Mouse (Mus musculus): ENCODE results near the gene Dennd4c. TPM values are rescaled to one million over a fixed set of nuclear protein-coding genes. Genes with fewer than 3 reads are reported as not detected.

The Dennd4c gene
- polyA plus RNA-seq, 1 experiment from 2014 or later = 3.6 TPM

DNA sequence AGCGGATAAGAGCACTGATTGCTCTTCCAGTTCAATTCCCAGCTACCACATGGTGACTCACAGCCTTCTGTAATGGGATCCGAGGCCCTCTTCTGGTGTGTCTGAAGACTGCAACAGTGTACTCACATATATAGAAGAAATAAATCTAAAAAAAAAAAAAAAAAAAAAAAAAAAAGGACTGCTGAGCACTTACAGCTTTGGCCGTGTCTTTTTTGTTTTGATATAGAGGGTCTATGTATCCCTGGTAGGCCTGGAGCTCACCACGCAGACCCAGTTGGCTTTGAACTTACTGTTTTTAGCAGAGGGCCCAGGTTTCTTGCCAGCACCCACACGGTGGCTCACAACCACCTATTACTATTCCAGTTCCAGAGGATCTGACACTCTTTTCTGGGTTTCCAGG, 115.7 kb downstream of the Dennd4c start:
- Histone ChIP-seq H3K4me3 (no peak overlapping the region), H3K36me3 (replicated peaks) (no peaks in the 10 kb centered on the region), H3K27me3 (replicated peaks) (no peaks in the 10 kb centered on the region), H3K4me1 (no peaks in the 10 kb centered on the region), H3K9ac (no peak overlapping the region), H3K4me2 (no peak overlapping the region), H3K9me3 (no peaks in the 10 kb centered on the region), H3K27ac (no peak overlapping the region)
- no peak for ATAC-seq (replicated peaks)
- WGBS = 86% methylated on average over 5 of the region's 5 CpGs

DNA sequence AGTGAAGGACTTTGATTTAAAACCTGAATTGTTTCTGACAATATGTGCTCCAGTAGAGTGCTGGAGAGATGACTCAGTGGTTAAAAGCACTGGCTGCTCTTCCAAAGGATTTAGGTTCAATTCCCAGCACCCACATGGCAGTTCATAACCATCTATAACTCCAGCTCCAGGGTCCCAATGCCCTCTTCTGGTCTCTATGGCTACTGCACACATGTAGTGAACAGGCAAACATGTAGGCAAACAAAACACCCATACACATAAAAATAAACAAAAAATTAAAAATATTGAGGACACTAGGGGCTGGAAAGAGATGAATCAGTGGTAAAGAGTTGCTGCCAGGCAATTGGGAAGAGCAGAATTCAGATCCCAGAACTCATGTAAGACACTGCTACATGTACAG, 123.6 kb downstream of the Dennd4c start:
- H3K36me3 ChIP-seq (replicated peaks) = no peaks in the 10 kb centered on the region
- peaks cover 14% of the 10 kb centered on the region for H3K4me1 ChIP-seq
- no peak overlapping the region for H3K4me3 ChIP-seq
- no peak overlapping the region for H3K27ac ChIP-seq
- H3K9ac ChIP-seq = no peak overlapping the region
- H3K9me3 ChIP-seq = no peaks in the 10 kb centered on the region
- H3K27me3 ChIP-seq (replicated peaks) = no peaks in the 10 kb centered on the region; the same call in 1 of the 2 replicates
- no peak overlapping the region for H3K4me2 ChIP-seq
- no peak for ATAC-seq (replicated peaks)

DNA sequence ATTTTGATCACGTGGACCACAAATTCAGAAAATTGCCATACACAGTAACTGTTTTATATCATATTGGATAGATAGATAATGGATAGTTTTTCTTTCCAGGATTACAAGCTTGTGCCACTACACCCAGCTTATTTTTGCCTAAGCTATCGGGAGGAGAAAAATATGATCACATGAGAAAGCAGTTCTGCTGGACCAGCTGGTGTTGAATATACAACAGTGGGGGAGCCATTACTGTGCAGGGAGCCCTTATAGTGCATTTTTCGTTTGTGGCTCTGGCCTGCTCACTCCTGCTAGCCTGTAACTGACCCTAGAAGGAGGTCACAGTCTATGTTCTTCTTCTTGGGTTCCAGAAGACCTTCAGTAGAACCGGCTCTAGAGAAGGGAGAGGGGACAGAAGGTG, 124.7 kb downstream of the Dennd4c start:
- peaks cover 14% of the 10 kb centered on the region for H3K4me1 ChIP-seq
- no peaks in the 10 kb centered on the region; the same call in 1 of the 2 replicates for H3K27me3 ChIP-seq (replicated peaks)
- WGBS = 57% methylated on average over 4 of the region's 4 CpGs
- no peak overlapping the region for H3K4me3 ChIP-seq
- no peak overlapping the region for H3K9ac ChIP-seq
- ATAC-seq (replicated peaks) = no peak
- H3K27ac ChIP-seq = no peak overlapping the region
- no peaks in the 10 kb centered on the region for H3K9me3 ChIP-seq
- H3K4me2 ChIP-seq = no peak overlapping the region
- no peaks in the 10 kb centered on the region for H3K36me3 ChIP-seq (replicated peaks)

DNA sequence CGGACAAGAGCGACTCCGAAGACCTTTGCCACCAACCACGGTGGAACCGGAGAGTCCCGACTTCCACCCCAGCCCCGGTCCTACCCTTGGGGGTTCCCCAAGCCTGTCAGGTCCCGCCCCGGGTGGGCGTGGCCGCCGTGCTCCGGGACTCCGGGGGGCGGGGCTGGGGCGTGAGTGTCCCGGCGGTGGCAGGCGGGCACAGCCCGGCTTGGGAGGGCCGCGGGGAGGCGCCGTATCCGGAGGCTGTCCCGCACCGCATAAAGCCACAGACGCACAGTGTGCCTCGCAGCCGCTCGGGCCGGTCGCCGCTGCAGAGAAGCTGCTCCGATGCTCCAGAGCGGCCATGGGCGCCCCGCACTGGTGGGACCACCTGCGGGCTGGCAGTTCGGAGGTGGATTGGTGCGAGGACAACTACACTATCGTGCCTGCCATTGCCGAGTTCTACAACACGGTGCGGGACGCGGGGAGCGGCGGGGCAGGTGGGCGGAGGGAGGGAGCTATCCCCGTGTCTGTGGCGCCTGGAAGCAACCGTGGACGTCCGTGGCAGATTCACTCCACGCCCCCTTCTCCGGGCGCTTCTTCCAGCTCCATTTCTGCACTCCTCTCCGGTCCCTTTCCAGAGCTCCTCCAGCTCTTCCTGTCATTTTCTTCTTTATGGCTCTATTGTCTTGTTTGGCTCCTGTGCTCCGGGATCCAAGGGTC, 125.9 kb downstream of the Dennd4c start, which contains the start of gene Acer2:
TSS of gene Acer2 (plus strand) at position 251 of the 702 bp plus-strand sequence.
- Histone ChIP-seq H3K9ac (peak within 1 kb of the TSS; percentile 74), H3K27me3 (replicated peaks) (no peaks in the 10 kb centered on the region; the same call in 1 of the 2 replicates), H3K36me3 (replicated peaks) (no peaks in the 10 kb centered on the region), H3K27ac (peak within 1 kb of the TSS; percentile 67), H3K4me2 (peak within 1 kb of the TSS; percentile 93), H3K9me3 (no peaks in the 10 kb centered on the region), H3K4me3 (peak within 1 kb of the TSS; percentile 81), H3K4me1 (peaks cover 14% of the 10 kb centered on the region)
- ATAC-seq (replicated peaks) = peak; percentile 95
- WGBS = under 1% methylated on average over 58 of the region's 60 CpGs

DNA sequence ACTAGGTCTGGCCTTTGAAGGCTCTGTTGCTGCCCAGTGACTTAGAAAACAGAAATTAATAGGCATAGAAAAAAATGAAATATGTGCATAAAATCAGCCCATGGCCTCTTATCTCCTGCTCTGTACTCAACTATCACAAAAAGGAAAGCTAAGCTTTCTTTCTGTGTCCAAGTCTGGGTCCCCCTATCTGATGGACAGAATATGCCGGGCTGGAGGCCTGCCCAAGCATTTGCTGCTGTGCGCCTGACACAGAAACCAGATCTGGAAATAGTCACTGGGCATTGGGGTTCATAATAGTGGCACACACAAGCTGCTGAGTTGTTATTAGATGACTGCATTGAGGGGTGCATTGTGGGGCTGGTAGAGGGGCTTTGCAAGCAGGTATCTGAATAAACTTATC, 131.1 kb downstream of the Dennd4c start:
- Histone ChIP-seq H3K36me3 (replicated peaks) (no peaks in the 10 kb centered on the region), H3K4me2 (no peak overlapping the region), H3K27ac (no peak overlapping the region), H3K9ac (no peak overlapping the region), H3K4me3 (no peak overlapping the region), H3K4me1 (peaks cover 14% of the 10 kb centered on the region), H3K9me3 (no peaks in the 10 kb centered on the region), H3K27me3 (replicated peaks) (no peaks in the 10 kb centered on the region)
- ATAC-seq (replicated peaks) = no peak
- WGBS = 95% methylated on average over 2 of the region's 2 CpGs

DNA sequence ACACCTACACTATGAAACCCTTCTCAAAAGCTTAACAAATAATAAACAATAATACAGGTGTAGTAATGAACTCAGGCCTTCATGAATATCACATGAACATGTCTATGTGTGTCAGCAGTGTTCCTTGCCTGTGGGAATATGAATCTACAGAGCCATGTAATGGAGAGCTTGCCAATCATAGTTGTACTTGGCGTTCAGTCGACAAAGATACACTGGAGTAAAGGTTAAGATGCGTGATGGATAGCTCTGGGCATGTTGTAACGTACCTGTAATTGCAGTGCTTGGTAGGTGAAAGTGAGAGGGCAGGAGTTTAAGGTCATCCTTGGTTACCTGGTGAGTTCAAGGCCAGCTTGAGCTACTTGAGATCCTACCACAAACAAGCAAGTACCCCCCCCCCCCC, 132.8 kb downstream of the Dennd4c start:
- 83% methylated on average over 4 of the region's 4 CpGs for WGBS
- H3K9ac ChIP-seq = no peak overlapping the region
- H3K4me1 ChIP-seq = 0 out of 2 replicates have a peak, but pooled peaks cover under 1% of the 10 kb centered on the region
- no peak overlapping the region for H3K4me2 ChIP-seq
- no peak for ATAC-seq (replicated peaks)
- no peaks in the 10 kb centered on the region for H3K9me3 ChIP-seq
- H3K36me3 ChIP-seq (replicated peaks) = no peaks in the 10 kb centered on the region
- no peaks in the 10 kb centered on the region for H3K27me3 ChIP-seq (replicated peaks)
- no peak overlapping the region for H3K27ac ChIP-seq
- H3K4me3 ChIP-seq = no peak overlapping the region

DNA sequence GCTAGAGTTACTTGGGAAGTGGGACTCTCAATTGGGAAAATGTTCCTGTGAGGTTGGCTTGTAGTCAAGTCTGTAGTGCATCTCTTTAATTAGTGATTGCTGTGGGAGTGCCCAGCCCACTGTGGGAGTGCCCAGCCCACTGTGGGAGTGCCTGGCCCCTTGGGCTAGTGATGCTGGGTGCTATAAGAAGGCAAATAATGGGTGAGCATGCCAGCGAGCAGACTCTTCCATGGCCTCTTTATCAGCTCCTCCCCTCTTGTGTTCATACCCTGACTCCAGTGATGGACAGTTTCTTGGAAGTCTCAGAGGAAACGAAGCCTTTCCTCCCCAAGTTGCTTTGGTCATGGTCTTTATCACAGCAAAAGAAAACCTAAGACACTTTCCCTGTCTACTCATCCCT, 134.1 kb downstream of the Dennd4c start:
- Histone ChIP-seq H3K36me3 (replicated peaks) (no peaks in the 10 kb centered on the region), H3K27ac (no peak overlapping the region), H3K27me3 (replicated peaks) (no peaks in the 10 kb centered on the region), H3K4me3 (no peak overlapping the region), H3K9ac (no peak overlapping the region), H3K4me2 (no peak overlapping the region), H3K9me3 (no peaks in the 10 kb centered on the region), H3K4me1 (no peaks in the 10 kb centered on the region)
- WGBS = 67% methylated on average over 2 of the region's 2 CpGs
- ATAC-seq (replicated peaks) = no peak

DNA sequence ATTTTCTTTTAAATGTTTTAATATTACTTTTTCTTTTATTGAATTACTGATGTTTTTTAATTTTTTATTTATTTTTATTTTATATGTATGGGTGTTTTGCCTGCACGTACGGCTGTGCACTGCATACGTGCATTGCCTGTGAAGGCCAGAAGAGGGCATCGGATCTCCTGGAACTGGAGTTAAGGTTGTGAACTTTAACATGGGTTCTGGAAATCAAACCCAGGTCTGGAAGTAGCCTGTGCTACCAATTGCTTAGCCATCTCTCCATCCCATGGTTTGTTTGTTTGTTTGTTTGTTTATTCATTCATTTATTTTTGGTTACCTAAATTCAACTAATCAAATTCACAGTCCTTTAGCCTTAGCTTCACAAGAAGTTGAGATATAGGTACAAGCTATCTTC, 136.6 kb downstream of the Dennd4c start:
- Histone ChIP-seq H3K27ac (no peak overlapping the region), H3K36me3 (replicated peaks) (no peaks in the 10 kb centered on the region), H3K27me3 (replicated peaks) (no peaks in the 10 kb centered on the region), H3K4me3 (no peak overlapping the region), H3K4me1 (no peaks in the 10 kb centered on the region), H3K9ac (no peak overlapping the region), H3K9me3 (no peaks in the 10 kb centered on the region), H3K4me2 (no peak overlapping the region)
- no peak for ATAC-seq (replicated peaks)
- WGBS = 46% methylated on average over 4 of the region's 4 CpGs

DNA sequence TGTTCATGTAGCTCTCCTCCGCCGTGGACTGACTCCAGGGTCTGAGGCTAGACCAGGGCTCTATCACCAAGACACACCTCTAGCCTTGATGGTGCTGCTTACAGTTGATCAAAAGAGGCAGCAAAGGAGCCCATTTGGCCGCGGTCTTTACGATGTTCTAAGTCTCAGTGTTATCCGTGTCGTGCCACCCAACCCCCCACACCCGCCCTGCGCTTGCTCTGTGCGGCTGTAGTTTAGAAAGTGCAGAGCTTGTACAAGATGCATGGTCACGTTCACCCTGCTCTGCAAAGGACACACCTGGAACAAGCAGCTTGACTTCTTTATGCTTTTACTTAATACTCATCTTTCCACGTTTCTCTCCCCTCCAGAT, 137.4 kb downstream of the Dennd4c start:
- Histone ChIP-seq H3K4me1 (no peaks in the 10 kb centered on the region), H3K27ac (no peak overlapping the region), H3K36me3 (replicated peaks) (no peaks in the 10 kb centered on the region), H3K4me3 (no peak overlapping the region), H3K9me3 (no peaks in the 10 kb centered on the region), H3K9ac (no peak overlapping the region), H3K4me2 (peak overlapping the region; percentile 20), H3K27me3 (replicated peaks) (no peaks in the 10 kb centered on the region)
- no peak for ATAC-seq (replicated peaks)
- WGBS = 58% methylated on average over 12 of the region's 12 CpGs

DNA sequence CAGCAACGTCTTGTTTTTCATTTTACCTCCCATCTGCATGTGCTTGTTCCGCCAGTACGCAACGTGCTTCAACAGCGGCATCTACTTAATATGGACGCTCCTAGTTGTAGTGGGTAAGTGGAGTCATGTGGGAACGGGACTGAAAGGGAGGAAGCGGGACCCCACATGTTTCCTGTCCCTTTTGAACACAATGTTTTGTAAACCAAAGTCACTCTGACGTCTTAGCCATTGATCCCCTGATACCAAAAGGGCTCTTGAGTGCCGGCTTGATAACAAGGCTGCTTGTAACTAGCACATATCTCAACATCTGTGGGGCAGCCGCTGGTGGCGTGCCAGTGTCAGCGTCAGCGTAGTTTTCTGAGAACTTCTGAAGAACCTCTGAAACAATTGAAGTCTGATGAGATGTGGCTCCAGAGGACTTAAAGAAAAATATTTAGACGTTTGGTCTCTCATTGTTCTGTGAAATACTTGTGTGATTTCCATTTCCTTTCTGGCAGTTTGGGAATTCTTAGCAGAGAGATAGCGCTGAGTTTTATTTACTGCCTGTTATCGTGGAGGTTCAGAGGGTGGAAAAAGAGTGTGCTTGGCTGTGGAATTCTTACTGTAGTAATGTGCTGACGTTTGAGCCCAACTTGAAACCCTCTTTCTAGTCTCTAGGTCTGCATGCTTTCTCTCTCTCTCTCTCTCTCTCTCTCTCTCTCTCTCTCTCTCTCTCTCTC, 138.0 kb downstream of the Dennd4c start:
- no peak for ATAC-seq (replicated peaks)
- Histone ChIP-seq H3K4me3 (no peak overlapping the region), H3K27me3 (replicated peaks) (no peaks in the 10 kb centered on the region), H3K9ac (no peak overlapping the region), H3K36me3 (replicated peaks) (no peaks in the 10 kb centered on the region), H3K4me1 (no peaks in the 10 kb centered on the region), H3K27ac (no peak overlapping the region), H3K9me3 (no peaks in the 10 kb centered on the region), H3K4me2 (peak overlapping the region; percentile 20)
- 39% methylated on average over 18 of the region's 18 CpGs for WGBS

DNA sequence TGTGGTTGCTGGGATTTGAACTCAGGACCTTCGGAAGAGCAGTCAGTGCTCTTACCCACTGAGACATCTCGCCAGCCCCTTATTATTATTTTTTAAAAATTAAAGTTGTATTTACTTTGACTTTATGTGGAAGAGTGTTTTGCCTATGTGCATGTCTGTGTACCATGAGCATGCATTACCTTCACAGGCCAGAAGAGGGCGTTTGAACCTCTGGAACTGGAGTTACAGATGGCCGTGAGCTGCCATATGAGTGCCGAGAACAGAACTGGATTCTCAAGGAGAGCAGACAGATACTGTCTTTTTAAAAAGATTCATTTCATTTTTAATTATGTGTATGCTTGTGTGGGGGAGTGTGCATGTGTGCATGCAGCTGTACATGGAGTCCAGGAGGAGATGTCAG, 139.5 kb downstream of the Dennd4c start:
- Histone ChIP-seq H3K4me2 (no peak overlapping the region), H3K36me3 (replicated peaks) (no peaks in the 10 kb centered on the region), H3K27me3 (replicated peaks) (no peaks in the 10 kb centered on the region), H3K9me3 (no peaks in the 10 kb centered on the region), H3K27ac (no peak overlapping the region), H3K9ac (no peak overlapping the region), H3K4me1 (no peaks in the 10 kb centered on the region), H3K4me3 (no peak overlapping the region)
- no peak for ATAC-seq (replicated peaks)
- WGBS = 75% methylated on average over 5 of the region's 5 CpGs

DNA sequence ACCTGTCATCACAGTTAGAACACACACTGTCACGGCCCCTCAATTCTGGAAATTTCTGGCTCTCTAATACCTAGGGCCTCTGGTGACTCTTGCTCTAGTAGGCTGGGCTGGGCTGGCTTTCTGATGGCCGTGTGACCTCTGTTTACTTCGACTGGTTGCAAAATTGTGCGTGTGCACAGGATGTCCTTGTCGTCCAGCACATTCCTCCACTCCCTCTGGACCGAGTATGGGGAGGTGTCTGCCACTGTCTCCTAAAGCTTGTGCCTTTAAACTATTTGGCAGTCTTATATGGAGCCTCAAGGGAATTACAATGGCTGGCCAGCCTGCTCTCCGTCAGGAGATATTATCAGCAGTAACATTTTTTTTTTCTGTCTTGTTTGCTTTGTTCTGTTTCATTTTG, 149.1 kb downstream of the Dennd4c start:
- no peak for ATAC-seq (replicated peaks)
- H3K36me3 ChIP-seq (replicated peaks) = no peaks in the 10 kb centered on the region
- no peaks in the 10 kb centered on the region for H3K27me3 ChIP-seq (replicated peaks)
- H3K4me1 ChIP-seq = no peaks in the 10 kb centered on the region
- H3K9ac ChIP-seq = no peak overlapping the region
- H3K4me2 ChIP-seq = no peak overlapping the region
- 80% methylated on average over 7 of the region's 7 CpGs for WGBS
- H3K27ac ChIP-seq = no peak overlapping the region
- H3K4me3 ChIP-seq = no peak overlapping the region
- no peaks in the 10 kb centered on the region for H3K9me3 ChIP-seq
